Mouse (Mus musculus) midbrain, embryonic 10.5 days (tissue): ENCODE measurements around the gene Calm2. TPM values are rescaled to one million over a fixed set of nuclear protein-coding genes. Genes with fewer than 3 reads are reported as not detected.
A peak's percentile ranks its signal among the peaks of the same experiment; 100 is the strongest.

Experiments used
- DNase-seq: peaks from one replicate; pipeline ENCODE4 v3.0.0-alpha.2; 2017; ENCODE audit warnings: low spot score
- H3K27ac ChIP-seq: fragments of 300-500 bp; sonication (generic); replicated peaks from 2 replicates; pipeline ENCODE4 v1.5.1; 2016; ENCODE audit warnings: mild to moderate bottlenecking
- H3K27me3 ChIP-seq: fragments of 300-500 bp; sonication (generic); 2 replicates; pipeline ENCODE4 v1.6.1; 2016; ENCODE audit warnings: low read depth, mild to moderate bottlenecking; ENCODE audit not compliant: poor library complexity, severe bottlenecking
- H3K36me3 ChIP-seq: fragments of 300-500 bp; sonication (generic); 2 replicates; pipeline ENCODE4 v1.6.1; 2016; ENCODE audit warnings: mild to moderate bottlenecking, moderate library complexity
- H3K4me1 ChIP-seq: fragments of 300-500 bp; sonication (generic); 2 replicates; pipeline ENCODE4 v1.6.1; 2016
- H3K4me3 ChIP-seq: fragments of 300-500 bp; sonication (generic); 2 replicates; pipeline ENCODE4 v1.5.1; 2016; ENCODE audit warnings: mild to moderate bottlenecking, moderate library complexity
- H3K9me3 ChIP-seq: fragments of 300-500 bp; sonication (generic); replicated peaks from 2 replicates; pipeline ENCODE4 v1.6.1; 2016; ENCODE audit warnings: mild to moderate bottlenecking
- WGBS: fragments of 180-500 bp; shearing (Covaris S2); methylation state at CpG from one replicate; pipeline ENCODE4 v1.1.7; 2016; 5-methylcytosine and 5-hydroxymethylcytosine counted together
- polyA plus RNA-seq: library from polyadenylated mRNA; unstranded; fragments of >200 nt; fragmentation: Nextera tagmentation; extraction: Ambion mirVana; gene quantifications from 2 replicates; pipeline ENCODE4 v1.2.1, GENCODE M21; 2016

The Calm2 gene
- polyA plus RNA-seq, 1 experiment from 2014 or later = 1,154 TPM

DNA sequence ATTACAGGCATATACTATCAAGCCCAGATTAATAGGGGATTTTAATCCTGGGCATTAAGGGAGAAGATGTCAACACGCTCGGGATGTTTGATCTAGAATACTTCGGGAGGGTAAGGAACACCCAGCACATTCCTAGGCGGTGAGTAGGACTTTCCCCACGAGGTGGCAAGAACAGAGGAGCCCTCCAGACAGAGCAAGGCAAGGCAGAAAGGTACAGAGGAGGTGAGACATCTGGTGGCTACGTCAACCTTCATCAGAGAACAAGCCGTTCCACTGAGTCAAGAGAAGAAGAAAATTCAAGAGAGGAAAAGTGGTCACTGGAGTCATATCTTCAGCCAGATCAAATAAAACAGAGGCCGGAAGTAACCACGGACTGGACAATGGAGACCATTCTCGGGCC lies 26.1 kb upstream of the Calm2 start:
- Histone ChIP-seq H3K9me3 (no peaks in the 10 kb centered on the region), H3K27me3 (peaks cover 45% of the 10 kb centered on the region), H3K4me1 (peaks cover 27% of the 10 kb centered on the region), H3K27ac (no peak overlapping the region), H3K36me3 (no peaks in the 10 kb centered on the region), H3K4me3 (no peak overlapping the region)
- 67% methylated on average over 10 of the region's 10 CpGs for WGBS
- no peak for DNase-seq

DNA sequence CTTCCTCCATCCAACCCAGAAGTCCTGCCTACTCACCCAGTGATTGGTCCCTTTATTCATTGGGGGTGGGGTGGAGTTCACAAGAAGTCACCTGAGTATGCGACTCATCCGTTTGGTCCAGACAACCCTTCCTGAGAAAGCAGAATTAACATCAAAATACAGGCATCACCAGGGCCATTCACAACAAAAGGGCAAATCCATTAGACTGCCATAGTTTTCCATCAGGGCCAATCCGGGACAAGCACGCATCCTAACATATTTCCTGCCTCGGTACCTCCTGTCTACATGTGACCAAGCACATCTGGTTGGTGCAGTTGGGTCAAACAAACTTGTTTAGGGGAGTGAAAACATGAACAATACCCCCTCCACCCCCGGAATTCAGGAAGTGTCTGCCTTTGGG lies 24.9 kb upstream of the Calm2 start:
- Histone ChIP-seq H3K4me1 (peaks cover 23% of the 10 kb centered on the region), H3K27me3 (peaks cover 45% of the 10 kb centered on the region), H3K36me3 (no peaks in the 10 kb centered on the region), H3K9me3 (no peaks in the 10 kb centered on the region), H3K27ac (no peak overlapping the region), H3K4me3 (no peak overlapping the region)
- no peak for DNase-seq
- 63% methylated on average over 6 of the region's 6 CpGs for WGBS

DNA sequence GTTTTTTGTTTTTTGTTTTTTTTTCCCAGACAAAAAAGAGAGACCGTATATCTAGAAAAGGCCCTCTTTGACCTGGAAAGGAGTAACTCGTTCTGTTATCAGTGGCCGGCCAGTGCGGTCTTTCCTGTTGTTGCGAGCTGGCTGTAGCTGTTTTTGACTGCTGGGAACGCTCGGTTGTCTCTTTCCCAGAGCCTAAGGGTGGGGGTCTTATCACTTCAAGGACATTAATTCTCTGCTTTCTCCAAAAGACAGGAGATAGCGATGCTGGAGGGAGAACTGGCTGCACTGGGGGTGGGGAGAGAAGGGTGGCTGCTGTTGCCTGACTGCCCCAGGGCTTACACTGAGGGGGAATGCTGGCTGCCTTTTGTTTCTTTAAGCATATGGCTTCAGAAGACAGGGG lies 24.1 kb upstream of the Calm2 start:
- no peaks in the 10 kb centered on the region for H3K9me3 ChIP-seq
- H3K27ac ChIP-seq = no peak overlapping the region
- 71% methylated on average over 8 of the region's 8 CpGs for WGBS
- peaks cover 40% of the 10 kb centered on the region for H3K27me3 ChIP-seq
- peaks cover 23% of the 10 kb centered on the region for H3K4me1 ChIP-seq
- no peak for DNase-seq
- no peak overlapping the region for H3K4me3 ChIP-seq
- no peaks in the 10 kb centered on the region for H3K36me3 ChIP-seq

DNA sequence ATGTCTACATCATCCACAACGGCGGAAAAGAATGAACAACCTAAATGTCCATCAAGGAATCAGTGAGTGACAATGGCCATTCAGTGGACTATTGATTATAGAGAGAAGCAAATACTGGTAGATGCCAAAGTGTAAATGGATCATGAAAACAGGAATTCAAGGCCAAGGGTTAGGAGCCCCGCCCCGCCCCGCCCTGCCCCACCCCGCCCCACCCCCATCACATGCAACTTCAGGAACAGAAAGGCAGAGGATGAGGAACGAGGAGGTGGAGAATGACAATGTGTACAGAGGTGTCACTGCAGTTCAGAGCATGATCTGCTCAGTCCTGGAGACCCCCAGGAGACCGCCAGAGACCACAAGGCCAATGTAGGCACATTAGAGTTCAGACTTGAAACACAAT lies 23.5 kb upstream of the Calm2 start:
- H3K4me1 ChIP-seq = peaks cover 22% of the 10 kb centered on the region
- DNase-seq = no peak
- no peaks in the 10 kb centered on the region for H3K9me3 ChIP-seq
- H3K4me3 ChIP-seq = no peak overlapping the region
- peaks cover 35% of the 10 kb centered on the region for H3K27me3 ChIP-seq
- WGBS = 66% methylated on average over 8 of the region's 8 CpGs
- no peaks in the 10 kb centered on the region for H3K36me3 ChIP-seq
- H3K27ac ChIP-seq = no peak overlapping the region

DNA sequence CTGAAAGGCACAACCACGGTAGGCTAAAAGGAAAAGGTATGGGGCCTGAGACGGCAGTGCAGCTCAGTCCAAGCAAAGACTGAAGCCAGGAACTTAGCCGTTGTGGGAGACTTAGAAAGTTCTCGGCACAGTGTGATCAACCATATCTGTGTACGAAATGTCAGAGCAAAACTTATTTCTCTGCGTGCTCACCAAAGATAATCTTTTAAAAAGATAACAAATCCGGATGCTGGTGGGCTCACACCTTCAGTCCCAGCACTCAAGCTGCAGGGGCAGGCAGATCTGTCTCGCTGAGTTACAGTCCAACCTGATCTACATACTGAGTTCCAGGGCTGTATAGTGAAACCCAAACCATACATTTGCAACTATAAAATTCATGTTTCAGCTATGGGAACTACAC lies 22.7 kb upstream of the Calm2 start:
- peaks cover 13% of the 10 kb centered on the region for H3K4me1 ChIP-seq
- peaks cover 26% of the 10 kb centered on the region for H3K27me3 ChIP-seq
- H3K36me3 ChIP-seq = no peaks in the 10 kb centered on the region
- no peak for DNase-seq
- WGBS = 81% methylated on average over 8 of the region's 8 CpGs
- no peaks in the 10 kb centered on the region for H3K9me3 ChIP-seq
- H3K4me3 ChIP-seq = no peak overlapping the region
- no peak overlapping the region for H3K27ac ChIP-seq

DNA sequence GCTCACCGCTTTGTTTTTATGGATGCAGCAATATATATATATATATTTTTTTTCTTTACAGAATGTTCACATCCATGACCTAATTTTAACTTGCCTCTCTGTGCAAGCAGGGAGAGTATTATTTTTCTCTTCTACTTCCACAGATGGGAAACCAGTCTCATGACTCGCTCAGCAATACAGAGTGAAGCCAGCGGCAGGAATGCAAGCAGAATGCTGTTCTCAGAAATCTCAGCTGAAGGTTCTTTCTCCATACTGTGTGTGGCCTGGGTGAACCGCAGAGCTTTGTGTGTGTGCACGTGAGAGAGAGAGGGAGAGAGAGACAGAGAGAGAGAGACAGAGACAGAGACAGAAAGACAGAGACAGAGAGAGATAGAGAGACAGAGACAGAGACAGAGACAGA lies 21.9 kb upstream of the Calm2 start:
- H3K9me3 ChIP-seq = no peaks in the 10 kb centered on the region
- H3K27me3 ChIP-seq = peaks cover 18% of the 10 kb centered on the region
- no peak overlapping the region for H3K27ac ChIP-seq
- peaks cover 5% of the 10 kb centered on the region for H3K4me1 ChIP-seq
- H3K4me3 ChIP-seq = no peak overlapping the region
- DNase-seq = no peak
- WGBS = 89% methylated on average over 5 of the region's 5 CpGs
- H3K36me3 ChIP-seq = no peaks in the 10 kb centered on the region

DNA sequence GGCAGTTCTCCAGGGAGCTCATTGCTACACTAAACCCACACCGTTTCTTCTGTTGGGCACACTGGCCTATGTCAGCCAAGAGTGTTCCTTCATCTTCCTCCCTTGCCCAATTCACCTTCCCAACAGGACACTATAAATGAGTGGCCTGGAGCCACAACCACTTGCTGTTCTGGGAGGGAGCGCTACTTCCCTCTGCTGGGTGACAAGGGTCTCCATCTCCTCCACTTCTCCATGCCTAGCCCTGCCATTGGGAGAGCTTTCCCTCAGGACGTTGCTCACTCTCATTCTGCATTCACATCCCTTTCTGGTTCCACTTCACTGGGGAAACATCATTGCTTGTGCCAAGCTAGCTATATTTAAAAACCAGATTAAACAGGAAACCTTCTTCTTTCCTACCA lies 14.8 kb upstream of the Calm2 start:
- no peak for DNase-seq
- peaks cover 50% of the 10 kb centered on the region for H3K4me1 ChIP-seq
- H3K36me3 ChIP-seq = no peaks in the 10 kb centered on the region
- no peak overlapping the region for H3K27ac ChIP-seq
- no peak overlapping the region for H3K4me3 ChIP-seq
- H3K9me3 ChIP-seq = no peaks in the 10 kb centered on the region
- WGBS = 44% methylated on average over 3 of the region's 3 CpGs
- peaks cover 23% of the 10 kb centered on the region for H3K27me3 ChIP-seq

DNA sequence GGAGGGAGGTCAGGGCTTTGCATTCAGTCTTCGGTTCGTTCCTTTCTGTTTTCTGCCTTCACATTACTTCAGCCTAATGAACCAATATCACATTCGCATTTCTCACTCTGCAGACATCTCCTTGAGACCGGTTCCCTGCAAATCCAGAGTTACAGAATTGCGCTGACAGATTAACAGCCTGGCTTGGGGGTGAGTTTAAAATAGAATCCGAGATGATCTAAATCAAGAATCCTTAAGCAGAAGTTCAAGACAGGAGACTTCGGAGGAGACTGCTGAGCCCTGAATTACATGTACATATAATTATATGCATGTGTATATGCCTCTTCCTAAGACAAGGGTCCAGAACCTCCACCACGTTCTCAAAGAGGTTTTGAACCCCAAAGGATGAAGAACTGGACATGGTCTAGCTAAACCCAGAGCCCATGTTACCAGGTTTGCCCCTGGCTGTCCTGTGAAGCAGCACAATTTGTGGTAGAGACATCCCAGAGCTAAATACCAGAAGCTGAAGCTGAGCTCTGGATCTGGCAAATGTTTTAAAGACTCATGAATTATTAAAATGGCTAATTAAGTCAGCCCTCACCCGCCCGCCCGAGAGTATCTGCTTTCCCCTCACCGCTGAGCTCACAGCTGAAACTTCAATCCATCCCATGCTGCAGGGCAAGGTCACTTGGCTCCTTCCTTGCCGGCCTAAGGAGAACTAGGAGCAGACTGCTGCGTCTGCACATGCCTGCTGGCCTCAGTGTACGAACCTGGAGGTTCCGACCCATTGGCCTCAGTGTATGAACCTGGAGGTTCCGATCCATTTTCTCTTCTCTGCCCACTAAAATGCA lies 14.1 kb upstream of the Calm2 start:
- H3K27me3 ChIP-seq = peaks cover 23% of the 10 kb centered on the region
- no peaks in the 10 kb centered on the region for H3K36me3 ChIP-seq
- H3K27ac ChIP-seq = 0 out of 2 replicates have a peak overlapping the region, but pooled peaks have one; percentile 4
- H3K4me3 ChIP-seq = 0 out of 2 replicates have a peak overlapping the region, but pooled peaks have one; percentile 12
- WGBS = 25% methylated on average over 17 of the region's 17 CpGs
- DNase-seq = peak; percentile 28
- H3K9me3 ChIP-seq = no peaks in the 10 kb centered on the region
- peaks cover 50% of the 10 kb centered on the region for H3K4me1 ChIP-seq

DNA sequence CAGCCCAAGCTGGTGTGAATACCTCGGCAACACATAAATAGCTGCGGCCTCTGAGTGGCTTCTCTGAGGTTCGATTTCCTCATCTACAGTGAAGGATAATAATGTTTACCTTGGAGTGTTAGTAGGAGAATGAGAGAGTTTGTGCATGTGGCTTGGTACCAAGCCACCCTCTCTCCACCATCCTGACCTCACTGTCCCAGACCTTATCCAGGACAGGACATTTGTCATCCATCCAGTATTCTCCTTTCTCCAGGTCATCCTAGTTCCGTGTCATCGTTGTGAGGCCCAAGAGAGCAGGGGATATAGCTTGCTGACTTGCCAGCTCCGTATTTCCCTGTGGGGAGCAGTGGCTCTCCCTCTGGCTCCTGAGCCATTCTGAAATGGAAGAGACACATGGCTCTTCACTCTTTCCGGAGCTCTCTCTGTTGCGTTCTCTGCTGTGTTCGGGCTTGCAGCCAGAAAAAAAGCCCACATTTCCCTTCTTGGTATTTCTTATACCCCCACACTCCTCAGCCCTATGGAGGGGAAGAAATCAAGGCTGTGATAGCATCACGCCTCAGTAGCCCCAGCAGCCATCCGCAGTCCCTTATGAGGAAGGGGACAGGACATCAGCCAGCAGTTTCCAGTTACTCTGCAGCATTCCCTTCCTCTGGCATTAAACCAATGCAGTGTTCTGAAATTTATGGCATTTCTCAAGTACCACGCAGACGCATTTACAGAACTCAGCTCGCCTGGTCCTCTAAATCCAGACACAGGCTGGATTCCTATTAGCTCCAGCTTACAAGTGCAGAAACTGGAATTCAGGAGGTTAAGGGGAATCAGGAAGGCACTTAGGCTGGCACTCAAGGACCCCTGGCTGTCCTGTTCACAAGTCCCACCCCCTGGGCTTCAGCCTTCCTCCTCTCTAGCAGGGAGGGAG lies 13.3 kb upstream of the Calm2 start:
- H3K27ac ChIP-seq = peak overlapping the region; percentile 64

DNA sequence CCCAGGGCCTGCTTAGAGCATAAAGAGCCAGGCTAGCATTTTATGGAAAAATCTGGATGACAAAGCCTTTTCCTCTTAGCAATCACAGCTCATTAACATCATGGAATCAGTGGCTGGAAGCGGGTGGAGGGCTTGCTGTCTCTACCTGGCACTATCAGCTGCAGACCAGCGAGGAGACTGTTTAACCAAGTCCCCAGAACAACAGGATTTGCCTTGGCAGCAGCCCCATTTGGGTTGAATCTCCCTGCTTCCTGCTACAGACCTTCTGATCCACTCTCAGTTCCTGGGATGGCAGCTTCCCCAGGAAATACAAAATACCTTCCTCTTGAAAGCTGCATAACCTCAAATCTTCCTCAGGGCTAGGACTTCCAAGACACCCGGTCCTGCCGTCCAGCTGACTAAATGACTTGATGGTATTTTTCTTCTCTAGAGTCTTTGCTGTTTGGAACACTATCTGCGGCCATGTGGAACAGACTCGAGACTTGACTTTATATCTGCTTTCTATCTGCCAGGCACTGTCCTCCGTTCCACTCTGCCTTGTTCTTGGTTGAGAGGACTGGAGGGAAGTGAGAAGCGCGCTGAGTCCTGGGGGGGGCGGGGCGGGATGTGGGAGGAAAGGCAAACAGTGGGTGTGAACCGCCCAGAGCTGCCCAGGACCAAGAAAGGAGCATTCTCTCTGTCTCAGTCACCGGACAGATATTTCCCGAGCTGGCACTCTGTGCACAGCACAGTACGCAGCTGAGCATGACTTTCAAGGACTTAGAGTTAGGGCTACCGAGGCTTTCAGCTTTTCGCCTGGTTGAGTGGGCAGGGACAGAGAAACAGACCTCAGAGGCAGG lies 12.4 kb upstream of the Calm2 start:
- Histone ChIP-seq H3K4me3 (peak overlapping the region; percentile 34), H3K4me1 (peaks cover 50% of the 10 kb centered on the region), H3K36me3 (no peaks in the 10 kb centered on the region), H3K27me3 (peaks cover 23% of the 10 kb centered on the region), H3K27ac (peak overlapping the region; percentile 64), H3K9me3 (no peaks in the 10 kb centered on the region)
- peak; percentile 39 for DNase-seq
- 11% methylated on average over 14 of the region's 17 CpGs for WGBS

More for the DNA sequence above, 13.3 kb upstream of the Calm2 start:
- Histone ChIP-seq H3K36me3 (no peaks in the 10 kb centered on the region), H3K27me3 (peaks cover 23% of the 10 kb centered on the region), H3K4me3 (peak overlapping the region; percentile 34), H3K9me3 (no peaks in the 10 kb centered on the region), H3K4me1 (peaks cover 50% of the 10 kb centered on the region)
- DNase-seq = peak; percentile 19
- 24% methylated on average over 14 of the region's 14 CpGs for WGBS

DNA sequence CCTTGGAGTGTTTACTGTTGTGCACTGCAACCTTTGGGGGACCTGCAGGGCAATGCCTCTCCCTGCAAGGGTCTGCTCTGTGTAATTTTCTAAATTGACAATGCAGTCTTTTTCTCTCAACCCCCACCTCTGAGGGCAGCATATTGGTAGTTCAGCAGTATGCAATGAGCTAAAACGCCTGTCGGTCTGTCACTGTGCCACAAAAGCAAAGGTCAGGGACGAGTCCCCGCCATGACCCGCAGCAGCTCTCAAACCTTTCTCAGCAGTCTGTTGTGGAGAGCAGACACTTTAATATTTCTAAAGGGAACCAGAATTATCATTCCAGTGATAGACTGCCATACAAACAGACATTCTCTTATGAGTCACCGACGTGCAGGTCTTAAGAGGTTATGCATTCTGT lies 11.2 kb upstream of the Calm2 start:
- peak overlapping the region; percentile 59 for H3K27ac ChIP-seq
- DNase-seq = no peak
- peaks cover 50% of the 10 kb centered on the region for H3K4me1 ChIP-seq
- no peak overlapping the region for H3K4me3 ChIP-seq
- peaks cover 23% of the 10 kb centered on the region for H3K27me3 ChIP-seq
- 55% methylated on average over 7 of the region's 7 CpGs for WGBS
- no peaks in the 10 kb centered on the region for H3K9me3 ChIP-seq
- no peaks in the 10 kb centered on the region for H3K36me3 ChIP-seq

DNA sequence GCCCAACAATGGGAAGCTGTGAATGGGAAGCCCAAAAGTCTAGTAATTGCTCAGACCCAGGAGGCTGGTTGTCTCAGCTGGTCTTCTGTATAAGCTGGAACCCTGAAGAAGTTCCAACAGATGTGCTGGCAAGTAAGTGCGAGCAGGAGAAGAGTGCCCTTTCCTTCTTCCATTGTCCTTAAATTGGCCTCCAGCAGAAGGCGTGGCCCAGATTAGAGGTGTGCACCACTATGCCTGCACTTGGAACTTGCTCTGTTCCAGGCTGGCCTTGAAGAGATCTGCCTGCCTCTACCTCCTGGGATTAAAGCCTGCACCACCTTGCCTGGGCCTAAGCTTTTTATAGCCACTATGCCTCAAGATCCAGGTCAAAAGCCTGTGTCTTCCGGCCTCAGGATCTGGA lies 7.4 kb upstream of the Calm2 start:
- WGBS = 89% methylated on average over 3 of the region's 3 CpGs
- Histone ChIP-seq H3K27ac (no peak overlapping the region), H3K9me3 (no peaks in the 10 kb centered on the region), H3K36me3 (no peaks in the 10 kb centered on the region), H3K4me3 (no peak overlapping the region), H3K4me1 (peaks cover 20% of the 10 kb centered on the region), H3K27me3 (no peaks in the 10 kb centered on the region)
- DNase-seq = no peak
